Mouse (Mus musculus) small intestine, adult 2 months (tissue): ENCODE results near the gene Otub1.

Source experiments
- CTCF ChIP-seq: fragments of 200-500 bp; IDR thresholded peaks from 2 replicates; pipeline ENCODE4 v1.5.1; 2012; ENCODE audit warnings: low read depth, mild to moderate bottlenecking, control low read depth, inconsistent platforms, low read length, moderate library complexity, mixed read lengths; ENCODE audit not compliant: insufficient replicate concordance, insufficient read length; ENCODE audit errors: extremely low read depth
- POLR2A ChIP-seq: fragments of 200-500 bp; IDR thresholded peaks from 2 replicates; pipeline ENCODE4 v1.6.1; 2012; ENCODE audit warnings: low read depth, mild to moderate bottlenecking, control low read depth, inconsistent platforms, low read length, moderate library complexity

DNA sequence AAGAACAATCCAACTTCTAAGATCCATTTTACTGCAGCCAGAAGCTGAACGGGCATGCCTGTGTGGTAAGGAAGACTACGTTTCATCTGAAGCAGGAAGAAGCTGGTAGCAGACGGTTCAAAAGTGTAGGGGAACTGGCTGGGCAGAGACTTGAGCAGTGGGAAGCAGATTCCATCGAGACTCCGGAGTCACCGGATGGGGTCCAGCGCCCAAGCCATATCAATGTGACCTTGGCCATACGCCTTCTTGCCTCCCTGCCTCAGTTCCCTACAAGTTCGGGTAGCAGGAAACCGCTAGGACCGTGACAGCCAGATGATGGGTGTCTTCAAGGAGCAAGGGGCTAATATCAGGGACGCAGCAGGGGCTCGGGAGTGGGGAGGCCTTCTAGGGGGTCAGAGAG lies 34.2 kb upstream of the Otub1 start:
- no peak for TF ChIP-seq CTCF
- TF ChIP-seq POLR2A = no peak
